ENCODE assay signal across 16 mouse cellular contexts in the genomic region with DNA sequence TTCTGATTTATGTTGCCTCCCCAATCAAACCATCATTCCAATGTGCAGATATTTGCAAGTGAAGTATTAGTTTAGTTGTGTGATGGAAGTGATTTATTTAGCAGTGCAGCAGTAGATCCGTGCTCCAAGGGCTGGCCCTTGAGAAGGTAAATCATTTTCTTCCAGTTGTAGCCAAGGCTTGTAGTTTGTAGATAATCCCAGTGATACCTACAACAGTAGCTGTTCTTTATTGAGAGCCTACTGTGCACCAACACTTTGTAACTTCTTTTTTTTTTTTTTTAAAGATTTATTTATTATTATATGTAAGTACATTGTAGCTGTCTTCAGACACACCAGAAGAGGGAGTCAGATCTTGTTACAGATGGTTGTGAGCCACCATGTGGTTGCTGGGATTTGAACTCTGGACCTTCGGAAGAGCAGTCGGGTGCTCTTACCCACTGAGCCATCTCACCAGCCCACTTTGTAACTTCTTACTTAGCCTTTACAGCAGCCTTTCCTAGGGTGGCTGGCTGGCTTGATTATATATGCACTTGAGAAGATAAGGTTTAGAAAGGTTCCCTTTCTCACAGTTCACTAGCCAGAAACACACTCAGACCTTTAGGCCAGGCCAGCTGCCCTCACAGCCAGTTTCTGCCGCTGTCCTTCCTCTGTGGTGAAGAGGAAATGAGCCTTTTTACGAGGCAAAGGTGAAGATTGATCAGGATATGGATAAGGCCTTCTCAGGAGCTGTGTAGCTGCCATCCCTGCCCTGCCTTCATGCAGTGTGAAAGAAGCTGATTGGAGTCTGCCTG. TPM values are rescaled to one million over a fixed set of nuclear protein-coding genes. Genes with fewer than 3 reads are reported as not detected.
DNase-seq lines count a peak whose midpoint lies in the region; ATAC-seq and TF ChIP-seq lines count a peak whose summit lies in the region.
"Had no signal": no experiment of that assay in that cellular context is flagged by ENCODE, and none has a peak within 500 bp of the region (broad histone marks: within the 10 kb centered on the region; RNA-seq: fewer than 3 reads in every experiment).

No protein-coding gene starts in this region.

- TF ChIP-seq POLR2A in kidney, adult 2 months (IDR thresholded peaks at IDR 0.05; ENCODE audit: low read depth, low read length): no peak

- H3K27ac ChIP-seq in kidney, adult 2 months (ENCODE audit: insufficient read depth, low read depth, low read length): peak overlapping the region; percentile 82
- H3K27ac ChIP-seq in lung, postnatal 0 days (ENCODE audit: low read length): peak overlapping the region; percentile 69
- H3K27ac ChIP-seq in stomach, postnatal 0 days (replicated peaks): 0 out of 2 replicates have a peak overlapping the region, but pooled peaks have one; percentile 40
- H3K27ac ChIP-seq: embryonic facial prominence, embryonic 12.5 days; forebrain, embryonic 13.5 days; hindbrain, embryonic 13.5 days; midbrain, embryonic 15.5 days; neural tube, embryonic 13.5 days had no signal

- H3K9me3 ChIP-seq in lung, postnatal 0 days (ENCODE audit: low read length): no peaks in the 10 kb centered on the region
- no peaks in the 10 kb centered on the region for H3K9me3 ChIP-seq in stomach, postnatal 0 days (ENCODE audit: control insufficient read depth, low read length)
- H3K9me3 ChIP-seq: embryonic facial prominence, embryonic 12.5 days; forebrain, embryonic 13.5 days; hindbrain, embryonic 13.5 days; midbrain, embryonic 15.5 days; neural tube, embryonic 13.5 days had no signal

- DNase-seq in kidney, adult 2 months: no peak
- DNase-seq in kidney, postnatal 25 days: no peak
- no peak for DNase-seq in lung, postnatal 0 days (ENCODE audit: low spot score)
- no peak for DNase-seq in lung, adult 18-20 months
- no peak for DNase-seq in stomach, postnatal 0 days (ENCODE audit: low spot score)
- DNase-seq in left cerebral cortex, postnatal 36 days (ENCODE audit: low spot score in 2 of 2): no peak
- DNase-seq: cerebellum, adult 9-11 months; gastrocnemius, postnatal 25 days; lung, adult 2 months; right cerebral cortex, adult 18-20 months had no signal

- intact Hi-C loops in left cerebral cortex, postnatal 36 days (cut with DNase I): no loop called here

- no peak overlapping the region for H3K4me3 ChIP-seq in kidney, adult 2 months (ENCODE audit: insufficient read depth, low read depth, low read length)
- H3K4me3 ChIP-seq in lung, postnatal 0 days (ENCODE audit: low read depth, low read length): no peak overlapping the region
- H3K4me3 ChIP-seq in stomach, postnatal 0 days (ENCODE audit: low read depth, low read length): no peak overlapping the region
- H3K4me3 ChIP-seq: embryonic facial prominence, embryonic 12.5 days; forebrain, embryonic 13.5 days; hindbrain, embryonic 13.5 days; midbrain, embryonic 15.5 days; neural tube, embryonic 13.5 days had no signal

- H3K4me1 ChIP-seq in kidney, adult 2 months (ENCODE audit: control insufficient read depth, insufficient read depth, low read length): peaks cover 19% of the 10 kb centered on the region
- peaks cover 9% of the 10 kb centered on the region; the same call in 1 of the 2 replicates for H3K4me1 ChIP-seq in lung, postnatal 0 days (ENCODE audit: insufficient read depth, low read depth, low read length)
- no peaks in the 10 kb centered on the region for H3K4me1 ChIP-seq in stomach, postnatal 0 days (replicated peaks; ENCODE audit: control insufficient read depth, insufficient read depth)

- no peak for TF ChIP-seq EP300 in lung, postnatal 0 days (IDR thresholded peaks at IDR 0.05)
- no peak for TF ChIP-seq EP300 in stomach, postnatal 0 days (optimal IDR thresholded peaks at IDR 0.05)

- TF ChIP-seq CTCF in kidney, adult 2 months (conservative IDR thresholded peaks at IDR 0.05; ENCODE audit: insufficient read depth, insufficient read length, low read depth, low read length): no peak
- TF ChIP-seq CTCF in lung, postnatal 0 days (IDR thresholded peaks at IDR 0.05): no peak
- no peak for TF ChIP-seq CTCF in stomach, postnatal 0 days (IDR thresholded peaks at IDR 0.05; ENCODE audit: low read depth)

- no peaks in the 10 kb centered on the region for H3K36me3 ChIP-seq in kidney, adult 2 months (ENCODE audit: control insufficient read depth, insufficient read depth, low read length)
- H3K36me3 ChIP-seq in lung, postnatal 0 days (ENCODE audit: insufficient read depth, low read length): no peaks in the 10 kb centered on the region
- H3K36me3 ChIP-seq in stomach, postnatal 0 days (ENCODE audit: control insufficient read depth, insufficient read depth, low read length): no peaks in the 10 kb centered on the region
- H3K36me3 ChIP-seq: hindbrain, embryonic 13.5 days; midbrain, embryonic 15.5 days; neural tube, embryonic 13.5 days had no signal

- no peak for ATAC-seq in lung, postnatal 0 days
- ATAC-seq in common myeloid progenitor, adult 5-6 weeks (replicated peaks; ENCODE audit: low read depth, poor library complexity, severe bottlenecking): peak; percentile 51; the same call in 1 of the 2 replicates
- ATAC-seq in stomach, postnatal 0 days (ENCODE audit: low FRiP score, low TSS enrichment): no peak
- ATAC-seq: forebrain, embryonic 13.5 days; midbrain, embryonic 15.5 days had no signal

- H3K27me3 ChIP-seq in kidney, adult 2 months (replicated peaks; ENCODE audit: control insufficient read depth, insufficient read depth, low read length): no peaks in the 10 kb centered on the region
- H3K27me3 ChIP-seq in lung, postnatal 0 days (replicated peaks; ENCODE audit: insufficient read depth, low read length): no peaks in the 10 kb centered on the region
- no peaks in the 10 kb centered on the region for H3K27me3 ChIP-seq in stomach, postnatal 0 days (ENCODE audit: control insufficient read depth, insufficient read depth, low read length)
- H3K27me3 ChIP-seq: embryonic facial prominence, embryonic 12.5 days; forebrain, embryonic 13.5 days; hindbrain, embryonic 13.5 days; midbrain, embryonic 15.5 days; neural tube, embryonic 13.5 days had no signal

- no peak overlapping the region for H3K9ac ChIP-seq in lung, postnatal 0 days (replicated peaks; ENCODE audit: low read depth)
- no peak overlapping the region for H3K9ac ChIP-seq in stomach, postnatal 0 days (ENCODE audit: low read length)
- H3K9ac ChIP-seq: embryonic facial prominence, embryonic 12.5 days; forebrain, embryonic 13.5 days; hindbrain, embryonic 13.5 days; midbrain, embryonic 15.5 days; neural tube, embryonic 13.5 days had no signal

- no peak overlapping the region for H3K4me2 ChIP-seq in lung, postnatal 0 days (replicated peaks; ENCODE audit: low read depth, low read length)
- H3K4me2 ChIP-seq in stomach, postnatal 0 days (replicated peaks; ENCODE audit: low read depth): no peak overlapping the region
- H3K4me2 ChIP-seq: embryonic facial prominence, embryonic 12.5 days; forebrain, embryonic 13.5 days; hindbrain, embryonic 13.5 days; midbrain, embryonic 15.5 days; neural tube, embryonic 13.5 days had no signal

- WGBS in kidney, adult 2 months: 56% methylated on average over 5 of the region's 5 CpGs
- WGBS in lung, postnatal 0 days: 66% methylated on average over 5 of the region's 5 CpGs
- WGBS in stomach, postnatal 0 days: 63% methylated on average over 5 of the region's 5 CpGs

RNA-seq across cellular contexts. Expression of a gene that starts 20.6 kb away (rescaled TPM):
- polyA plus RNA-seq in kidney, adult 2 months (2012; rRNA removed): 38.9 and 41.7 TPM in 2 replicates
- polyA plus RNA-seq in lung, postnatal 0 days (2015; fragmentation: Nextera tagmentation; extraction: Ambion mirVana): 10.6 and 11.4 TPM in 2 replicates
- 25.4 and 40.5 TPM in 2 replicates for total RNA-seq in common myeloid progenitor, adult 5-6 weeks (2017)
- polyA plus RNA-seq in stomach, postnatal 0 days (2015; fragmentation: Nextera tagmentation; extraction: Ambion mirVana): 7.2 and 7.6 TPM in 2 replicates
- 100 to 1,000 TPM; 104 to 107 TPM for total RNA-seq in left cerebral cortex, postnatal 36 days (2021)
